Mouse (Mus musculus) lung, adult 18-20 months (tissue): ENCODE results near the gene Kcnma1.

Experiments
- DNase-seq, 2 experiments: peaks; one replicate each; pipeline ENCODE4 v3.0.0; 2022; ENCODE audit warnings: mixed read lengths in 2 of 2

Kcnma1 gene

GRCm38 (mm10) chr14:23589744-23590481 is 424.4 kb downstream of the Kcnma1 start:
- DNase-seq = no peak

DNA sequence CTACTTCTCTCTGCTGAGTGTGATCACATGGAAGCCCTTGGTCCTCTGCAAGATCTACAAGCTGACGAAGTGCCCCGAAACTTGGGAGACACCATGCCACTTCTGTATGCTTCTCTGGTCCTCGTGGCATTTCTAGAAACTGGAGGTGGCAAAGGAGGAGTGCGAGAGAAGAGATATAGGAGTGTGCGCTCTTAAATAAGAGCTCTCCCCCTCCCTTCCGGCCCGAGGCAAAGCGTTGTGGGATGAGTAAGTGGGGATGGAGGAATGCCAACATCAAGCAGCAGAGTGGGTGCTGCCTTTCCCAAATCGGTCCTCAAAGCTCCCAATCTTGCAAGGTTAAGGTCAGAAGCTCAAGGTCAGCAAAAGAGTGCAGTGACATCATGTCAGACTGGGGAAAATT is 426.8 kb downstream of the Kcnma1 start:
- DNase-seq = no peak

GRCm38 (mm10) chr14:23583235-23583634 is 431.1 kb downstream of the Kcnma1 start:
- DNase-seq = peak in 1 of 2 experiments; percentile 30

DNA sequence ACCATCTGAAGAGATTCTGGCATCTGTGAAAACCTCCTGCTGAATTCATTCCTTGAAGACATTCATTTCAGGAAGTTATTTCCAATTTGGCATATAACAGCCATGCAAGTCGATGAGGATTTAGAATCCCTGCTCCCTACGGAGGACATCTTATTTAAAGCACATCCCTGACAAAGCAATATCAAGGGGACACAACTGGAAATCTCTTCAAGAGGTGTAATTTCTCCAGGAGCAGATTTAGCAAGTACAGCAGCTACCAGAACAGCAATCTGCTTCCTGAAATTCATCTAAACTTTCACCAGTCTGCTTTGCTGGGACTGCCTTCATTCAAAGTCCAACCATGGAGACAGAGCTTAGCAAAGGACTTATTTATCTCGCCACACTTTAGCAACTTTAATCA is 433.0 kb downstream of the Kcnma1 start:
- no peak for DNase-seq

GRCm38 (mm10) chr14:23575951-23576350 is 438.3 kb downstream of the Kcnma1 start:
- DNase-seq = no peak

DNA sequence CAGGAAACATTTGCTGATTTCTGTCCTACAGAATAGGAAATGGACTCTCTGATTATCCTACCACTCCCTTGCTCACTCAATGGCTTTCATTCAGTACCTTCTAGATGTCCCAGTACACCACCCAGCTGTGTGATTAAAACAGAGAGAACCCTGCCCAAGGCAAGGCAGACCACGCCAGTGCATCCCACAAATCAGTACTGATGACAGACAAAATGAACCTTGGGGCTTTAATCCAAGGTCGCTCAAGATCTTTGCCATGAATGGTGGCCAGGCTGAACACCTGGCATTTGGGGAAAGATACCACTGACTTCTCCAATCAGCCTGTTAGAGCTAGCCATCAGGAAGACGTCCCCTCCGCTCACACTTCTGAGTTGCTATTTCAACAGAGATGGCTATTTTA is 440.2 kb downstream of the Kcnma1 start:
- DNase-seq = no peak

DNA sequence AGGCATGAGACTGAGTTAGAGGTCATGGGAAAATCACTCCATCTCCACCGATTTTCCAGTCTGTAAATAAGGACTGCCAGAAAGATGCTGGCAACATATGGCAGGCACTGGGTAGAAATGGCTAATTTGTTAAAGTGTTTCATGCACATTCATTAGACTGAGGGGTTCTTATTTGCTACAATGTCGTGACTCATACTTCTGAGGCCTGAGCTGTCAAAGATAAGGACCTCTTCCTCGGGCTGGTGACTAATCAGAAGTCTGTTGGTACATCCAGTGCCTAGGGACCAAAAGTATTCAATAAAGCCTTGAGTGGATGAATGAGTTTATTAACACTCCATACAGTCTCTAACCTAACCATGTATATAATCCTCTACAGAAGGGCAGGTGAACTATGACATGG is 440.9 kb downstream of the Kcnma1 start:
- DNase-seq = no peak

DNA sequence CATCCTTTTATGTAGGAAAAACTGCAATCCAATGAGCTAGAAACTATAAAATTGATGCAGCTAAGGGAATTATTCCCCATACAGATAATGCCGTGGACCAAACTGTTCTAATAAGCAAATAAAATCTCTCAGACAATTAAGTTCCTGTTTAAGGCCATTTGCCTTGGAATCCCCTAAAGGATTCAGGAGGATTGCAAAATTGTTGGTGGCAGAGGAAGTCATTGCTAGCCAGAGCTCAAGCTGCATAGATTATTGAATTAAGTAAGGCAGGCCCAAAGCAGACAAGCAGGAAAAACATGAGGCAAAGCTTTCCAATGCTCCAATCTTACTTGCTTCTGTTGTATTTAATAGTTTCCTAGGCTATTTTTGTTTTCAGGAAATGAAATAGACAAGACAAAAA is 441.5 kb downstream of the Kcnma1 start:
- DNase-seq = no peak

- no peak for DNase-seq
Measured at GRCm38 (mm10) chr14:23570251-23570650, 444.0 kb downstream of the Kcnma1 start.

DNA sequence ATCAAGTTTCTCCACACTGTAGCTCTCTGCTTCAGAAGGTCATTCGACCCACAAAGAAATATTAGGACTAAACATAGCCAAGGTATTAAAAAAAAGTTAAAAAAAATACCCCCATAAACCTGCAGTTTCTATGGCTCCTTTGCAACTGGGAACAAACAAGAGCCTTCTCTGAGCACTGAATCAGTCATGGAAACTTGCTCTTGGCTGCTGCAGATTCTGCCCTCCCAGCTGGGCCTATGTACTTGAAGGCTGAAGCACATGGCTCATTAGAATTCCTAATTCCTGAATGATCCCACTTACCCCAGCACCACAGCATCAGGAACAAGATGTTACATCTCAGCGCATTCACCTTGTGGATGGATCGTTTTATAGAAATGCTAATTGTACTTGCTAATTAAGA is 448.4 kb downstream of the Kcnma1 start:
- no peak for DNase-seq

GRCm38 (mm10) chr14:23564474-23564873 is 449.8 kb downstream of the Kcnma1 start:
- DNase-seq = no peak

DNA sequence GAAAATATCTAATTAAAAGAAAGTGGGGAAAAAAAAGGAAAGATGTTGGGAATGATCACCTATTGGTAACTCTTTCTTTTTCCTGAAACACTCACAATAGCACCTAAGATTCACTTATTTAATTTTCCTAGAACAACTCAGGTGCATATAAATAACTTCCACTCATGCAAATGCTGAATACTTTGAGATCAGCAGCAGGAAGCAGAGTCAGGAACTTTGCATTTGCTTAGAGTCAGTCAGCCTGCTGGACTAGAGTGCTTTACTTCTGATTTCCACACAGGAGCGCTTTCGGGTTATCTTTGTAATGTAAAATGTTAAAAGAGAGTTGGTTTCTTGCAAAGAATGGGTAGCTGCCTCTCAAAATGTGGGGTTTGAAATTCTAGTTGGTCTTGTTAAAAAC is 451.1 kb downstream of the Kcnma1 start:
- no peak for DNase-seq

DNA sequence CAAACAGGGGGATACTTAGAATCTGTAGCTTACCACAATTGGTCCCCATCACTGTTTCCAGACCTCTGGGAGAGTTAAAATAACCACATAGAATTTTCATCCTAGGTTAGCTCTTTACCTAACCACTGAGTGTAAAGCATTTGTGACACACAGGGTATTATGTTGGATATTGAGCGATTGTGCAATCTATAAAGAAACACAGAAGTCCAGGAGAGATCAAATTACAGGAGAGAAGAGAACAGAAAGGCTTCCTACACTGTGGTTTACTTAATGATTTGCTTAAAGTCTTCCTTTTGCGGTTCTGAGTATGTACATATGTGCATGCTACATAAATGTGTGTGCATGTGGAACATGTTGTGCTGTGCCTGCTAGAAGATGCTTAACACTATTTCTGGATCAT is 458.6 kb downstream of the Kcnma1 start:
- DNase-seq = no peak

- no peak for DNase-seq
Measured at GRCm38 (mm10) chr14:23552252-23552974, 461.9 kb downstream of the Kcnma1 start.

- DNase-seq = no peak
Measured at GRCm38 (mm10) chr14:23550467-23550866, 463.8 kb downstream of the Kcnma1 start.

GRCm38 (mm10) chr14:23542131-23542530 is 472.2 kb downstream of the Kcnma1 start:
- no peak for DNase-seq

GRCm38 (mm10) chr14:23539621-23540020 is 474.7 kb downstream of the Kcnma1 start:
- DNase-seq = no peak

- no peak for DNase-seq
Measured at GRCm38 (mm10) chr14:23533346-23533745, 480.9 kb downstream of the Kcnma1 start.

DNA sequence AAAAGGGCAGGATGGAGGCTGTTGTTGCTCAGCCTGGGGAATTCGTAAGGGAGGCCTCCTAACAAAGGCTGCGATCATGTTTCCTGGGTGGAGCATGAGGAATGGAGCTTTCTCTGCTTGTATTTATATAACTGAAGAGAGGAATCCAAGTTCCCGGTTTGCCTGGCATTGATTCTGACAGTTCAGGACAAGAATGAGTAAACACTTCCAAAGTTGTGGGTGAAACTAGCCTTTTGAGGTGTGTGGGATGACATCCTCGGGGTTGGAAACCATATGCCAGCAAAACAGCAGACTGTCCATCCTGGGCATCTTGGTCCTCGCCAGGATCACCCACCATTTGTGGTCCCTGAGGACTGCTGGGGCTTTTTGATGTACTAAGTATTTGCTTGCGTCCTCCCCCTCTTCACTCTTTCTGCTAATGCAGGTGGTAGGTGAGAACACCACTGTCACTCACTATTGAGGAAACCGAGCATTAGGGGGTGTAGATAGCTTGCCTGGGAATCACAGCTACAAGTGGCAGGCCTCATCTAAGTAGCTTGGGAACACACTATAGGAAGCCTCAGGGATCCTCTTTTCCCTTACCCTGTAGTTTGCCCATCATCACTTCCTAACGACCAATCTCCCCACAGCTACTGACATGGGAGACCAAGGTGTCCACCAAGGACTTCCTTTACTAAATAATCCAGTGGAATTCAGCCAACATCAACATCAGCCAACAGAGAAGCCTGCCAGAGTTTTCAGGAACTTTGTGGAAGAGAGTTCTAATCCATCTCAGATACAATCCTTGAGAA is 482.4 kb downstream of the Kcnma1 start:
- DNase-seq = peak in 1 of 2 experiments; percentile 5

- DNase-seq = peak; percentile 28 to 35
Measured at GRCm38 (mm10) chr14:23529720-23530119, 484.6 kb downstream of the Kcnma1 start.

GRCm38 (mm10) chr14:23529229-23529628 is 485.1 kb downstream of the Kcnma1 start:
- DNase-seq = no peak

DNA sequence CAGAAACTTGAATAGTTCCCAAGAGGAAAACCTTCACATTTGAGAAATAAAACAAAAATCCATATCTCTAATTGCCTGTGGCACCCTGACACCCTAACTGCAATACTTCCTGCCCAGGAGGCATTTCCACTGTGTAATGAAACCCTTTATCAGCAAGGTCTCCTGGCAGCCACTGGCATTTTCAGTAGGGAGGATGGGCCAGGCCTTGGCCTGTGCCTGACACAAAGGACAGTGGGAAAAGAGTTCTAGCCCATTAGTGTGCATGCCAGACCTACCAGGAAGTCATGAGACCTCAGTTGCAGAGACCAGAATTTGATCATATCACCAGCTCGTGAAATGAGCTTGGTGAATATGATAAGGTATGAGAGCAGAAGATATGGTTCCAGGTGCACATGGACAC is 488.4 kb downstream of the Kcnma1 start:
- no peak for DNase-seq

DNA sequence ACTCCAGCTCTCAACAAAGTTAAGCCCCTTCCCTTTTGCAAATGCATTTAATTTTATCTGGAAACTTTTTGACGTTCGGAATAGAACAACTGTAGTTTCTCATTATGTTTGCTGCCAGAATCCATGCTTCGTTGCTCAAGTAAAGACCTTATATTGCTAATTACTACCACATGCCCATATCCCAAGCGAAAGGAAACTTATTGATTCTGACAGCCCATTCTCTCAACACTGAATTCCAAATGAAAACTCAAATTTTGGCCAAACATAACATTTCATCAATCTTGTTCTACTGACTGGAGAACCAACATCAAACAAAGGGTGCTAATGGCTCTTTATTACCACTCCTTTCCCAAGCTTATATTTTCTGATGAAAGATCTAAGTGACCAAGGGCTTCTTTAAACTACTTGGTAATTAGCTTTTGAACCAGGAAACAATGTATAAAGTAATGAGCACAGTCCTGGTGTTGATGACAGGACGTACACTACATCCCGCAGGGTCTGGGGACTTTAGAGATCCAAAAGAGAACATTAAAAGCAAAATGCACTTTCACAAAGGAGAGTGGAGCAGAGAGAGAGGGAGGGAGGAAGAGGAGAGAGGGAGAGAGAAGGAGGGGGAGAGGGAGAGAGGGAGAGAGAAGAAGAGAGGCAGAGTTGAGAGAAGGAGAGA is 490.3 kb downstream of the Kcnma1 start:
- no peak for DNase-seq
